Comparison of ENCODE assay signal across 33 mouse cellular contexts in genomic region chr4:92226326-92226725, GRCm38 (mm10). TPM values are rescaled to one million over a fixed set of nuclear protein-coding genes. Genes with fewer than 3 reads are reported as not detected.
A peak's percentile ranks its signal among the peaks of the same experiment; 100 is the strongest.
DNase-seq lines count a peak whose midpoint lies in the region; ATAC-seq and TF ChIP-seq lines count a peak whose summit lies in the region.
"Had no signal": no experiment of that assay in that cellular context is flagged by ENCODE, and none has a peak within 500 bp of the region (broad histone marks: within the 10 kb centered on the region; RNA-seq: fewer than 3 reads in every experiment).

No protein-coding gene starts in this region.

- no peaks in the 10 kb centered on the region for H3K9me3 ChIP-seq in forebrain, postnatal 0 days (ENCODE audit: low read length)
- H3K9me3 ChIP-seq in forebrain, embryonic 13.5 days (replicated peaks): no peaks in the 10 kb centered on the region
- H3K9me3 ChIP-seq: embryonic facial prominence, embryonic 13.5 days; forebrain, embryonic 10.5 days; heart, embryonic 10.5 days; hindbrain, embryonic 15.5 days; limb, embryonic 13.5 days; megakaryocyte, embryonic 14.5 days; midbrain, embryonic 12.5 days had no signal

- H3K9ac ChIP-seq in forebrain, postnatal 0 days: no peak overlapping the region
- H3K9ac ChIP-seq in forebrain, embryonic 13.5 days: no peak overlapping the region
- H3K9ac ChIP-seq: embryonic facial prominence, embryonic 13.5 days; hindbrain, embryonic 15.5 days; limb, embryonic 13.5 days; midbrain, embryonic 12.5 days had no signal

- TF ChIP-seq CTCF in forebrain, postnatal 0 days (IDR thresholded peaks at IDR 0.05; ENCODE audit: low read depth): peak; percentile 44
- peak; percentile 56 for TF ChIP-seq CTCF in layer of hippocampus, adult 2 months (conservative IDR thresholded peaks at IDR 0.05)

- no peaks in the 10 kb centered on the region for H3K36me3 ChIP-seq in forebrain, postnatal 0 days (ENCODE audit: insufficient read depth)
- H3K36me3 ChIP-seq in forebrain, embryonic 13.5 days (ENCODE audit: poor library complexity, severe bottlenecking): no peaks in the 10 kb centered on the region
- H3K36me3 ChIP-seq: embryonic facial prominence, embryonic 13.5 days; forebrain, embryonic 10.5 days; heart, embryonic 10.5 days; hindbrain, embryonic 15.5 days; limb, embryonic 13.5 days; midbrain, embryonic 12.5 days had no signal

- no peaks in the 10 kb centered on the region for H3K4me1 ChIP-seq in forebrain, postnatal 0 days (ENCODE audit: insufficient read depth)
- no peaks in the 10 kb centered on the region for H3K4me1 ChIP-seq in forebrain, embryonic 13.5 days
- H3K4me1 ChIP-seq: embryonic facial prominence, embryonic 13.5 days; forebrain, embryonic 10.5 days; heart, embryonic 10.5 days; hindbrain, embryonic 15.5 days; limb, embryonic 13.5 days; megakaryocyte, embryonic 14.5 days; midbrain, embryonic 12.5 days had no signal

- H3K4me2 ChIP-seq in forebrain, postnatal 0 days (ENCODE audit: low read depth): no peak overlapping the region
- H3K4me2 ChIP-seq in forebrain, embryonic 13.5 days: no peak overlapping the region
- H3K4me2 ChIP-seq: embryonic facial prominence, embryonic 13.5 days; hindbrain, embryonic 15.5 days; limb, embryonic 13.5 days; liver, embryonic 11.5 days; midbrain, embryonic 12.5 days had no signal

- no peak for ATAC-seq in forebrain, postnatal 0 days
- no peak for ATAC-seq in forebrain, embryonic 13.5 days
- ATAC-seq: Patski had no signal

- H3K27me3 ChIP-seq in forebrain, postnatal 0 days (ENCODE audit: insufficient read depth, low read length): no peaks in the 10 kb centered on the region
- no peaks in the 10 kb centered on the region for H3K27me3 ChIP-seq in forebrain, embryonic 13.5 days
- H3K27me3 ChIP-seq: CH12.LX; embryonic facial prominence, embryonic 13.5 days; hindbrain, embryonic 15.5 days; limb, embryonic 13.5 days; megakaryocyte, embryonic 14.5 days; midbrain, embryonic 12.5 days had no signal

- H3K4me3 ChIP-seq in forebrain, postnatal 0 days (ENCODE audit: low read depth, low read length): no peak overlapping the region
- H3K4me3 ChIP-seq in forebrain, embryonic 13.5 days: no peak overlapping the region
- H3K4me3 ChIP-seq in layer of hippocampus, adult 2 months: no peak overlapping the region
- H3K4me3 ChIP-seq: embryonic facial prominence, embryonic 13.5 days; forebrain, embryonic 10.5 days; heart, embryonic 10.5 days; hindbrain, embryonic 15.5 days; limb, embryonic 13.5 days; megakaryocyte, embryonic 14.5 days; midbrain, embryonic 12.5 days had no signal

- no peak overlapping the region for H3K27ac ChIP-seq in forebrain, postnatal 0 days (ENCODE audit: low read depth, low read length)
- no peak overlapping the region for H3K27ac ChIP-seq in forebrain, embryonic 13.5 days
- no peak overlapping the region for H3K27ac ChIP-seq in layer of hippocampus, adult 2 months
- H3K27ac ChIP-seq: embryonic facial prominence, embryonic 13.5 days; forebrain, embryonic 10.5 days; heart, embryonic 10.5 days; hindbrain, embryonic 15.5 days; limb, embryonic 13.5 days; midbrain, embryonic 12.5 days had no signal

- 81% methylated on average over 2 of the region's 2 CpGs for WGBS in forebrain, postnatal 0 days
- 87% methylated on average over 2 of the region's 2 CpGs for WGBS in forebrain, embryonic 13.5 days

- DNase-seq in forebrain, postnatal 0 days: peak; percentile 10
- DNase-seq in layer of hippocampus, adult 2 months (ENCODE audit: low spot score in 2 of 2): no peak
- no peak for DNase-seq in layer of hippocampus, adult 9-10 months (ENCODE audit: low spot score)
- DNase-seq in A20 (ENCODE audit: low read depth, low spot score) (peak; percentile 35), adipocyte (ENCODE audit: low spot score) (peak; percentile 46)
- DNase-seq in adrenal gland, adult 18-20 months (ENCODE audit: low spot score in 2 of 2): no peak
- no peak for DNase-seq in ovary, postnatal 14 days (ENCODE audit: low spot score)
- DNase-seq: adrenal gland, postnatal 25 days; cerebellum, adult 2 months; cerebellum, postnatal 36 days; gastrocnemius, postnatal 14 days; heart, postnatal 36 days; kidney, adult 8-10 months; kidney, postnatal 10 days; lung, postnatal 4 days had no signal

RNA-seq across cellular contexts. Expression of gene Gm12666, which starts 34.8 kb away (rescaled TPM):
- total RNA-seq in forebrain, postnatal 0 days (2014; rRNA removed): not detected in 2 replicates
- not detected in 2 replicates for polyA plus RNA-seq in forebrain, postnatal 0 days (2015; fragmentation: Nextera tagmentation; extraction: Ambion mirVana)
- not detected in 2 replicates for polyA plus RNA-seq in forebrain, embryonic 13.5 days (2015; fragmentation: Nextera tagmentation; extraction: Ambion mirVana)
- 1 to 10 TPM; 2.1 to 3.1 TPM for total RNA-seq in layer of hippocampus, adult 2 months (2021)
- total RNA-seq in adrenal gland, adult 18-20 months (2021): 1 to 10 TPM; 2.1 to 2.5 TPM
- total RNA-seq: CH12.LX; neutrophil, adult 5-6 weeks had no signal
- polyA plus RNA-seq: cerebellum, adult 2 months; embryonic facial prominence, embryonic 13.5 days; forebrain, embryonic 10.5 days; heart, embryonic 10.5 days; heart, embryonic 16.5 days; hindbrain, embryonic 15.5 days; intestine, embryonic 14.5 days; limb, embryonic 13.5 days; liver, embryonic 11.5 days; liver, embryonic 16.5 days; lung, embryonic 16.5 days; midbrain, embryonic 12.5 days; neural tube, embryonic 11.5 days; stomach, embryonic 14.5 days had no signal

Comparison
In these comparisons a context has a peak if more than half of its experiments do, and no peak if none do; other contexts are left out.
1. DNase-seq: peak in forebrain, postnatal 0 days (single experiment), A20 (single experiment) and adipocyte (single experiment); none in layer of hippocampus, adult 2 months (0 of 2), layer of hippocampus, adult 9-10 months (single experiment), adrenal gland, adult 18-20 months (0 of 2) and ovary, postnatal 14 days (single experiment).